Mouse (Mus musculus): Measurements from ENCODE around the gene Akap6.

- TF ChIP-seq ZC3H11A (IDR thresholded peaks at IDR 0.05; ENCODE audit: low read depth, low read length) (no peak), ZMIZ1 (IDR thresholded peaks at IDR 0.05; ENCODE audit: low read depth, low read length) (no peak), MAZ (IDR thresholded peaks at IDR 0.05; ENCODE audit: low read depth, low read length) (no peak), KAT2A (IDR thresholded peaks at IDR 0.05; ENCODE audit: insufficient replicate concordance, low read length) (no peak)
These were observed 420.2 kb downstream of the Akap6 start for GRCm38 (mm10) chr12:53119352-53119751.
